Mouse (Mus musculus) heart, embryonic 10.5 days (tissue): ENCODE results near the gene Olfr33. TPM values are rescaled to one million over a fixed set of nuclear protein-coding genes. Genes with fewer than 3 reads are reported as not detected.

ENCODE experiments used
- DNase-seq: peaks from one replicate; pipeline ENCODE4 v3.0.0-alpha.2; 2017; ENCODE audit warnings: low spot score
- H3K27ac ChIP-seq: fragments of 300-500 bp; sonication (generic); 2 replicates; pipeline ENCODE4 v1.5.1; 2016; ENCODE audit warnings: mild to moderate bottlenecking
- H3K27me3 ChIP-seq: fragments of 300-500 bp; sonication (generic); 2 replicates; pipeline ENCODE4 v1.6.1; 2016; ENCODE audit warnings: mild to moderate bottlenecking; ENCODE audit not compliant: poor library complexity, insufficient read depth, severe bottlenecking
- H3K36me3 ChIP-seq: fragments of 300-500 bp; sonication (generic); 2 replicates; pipeline ENCODE4 v1.6.1; 2016; ENCODE audit warnings: mild to moderate bottlenecking, moderate library complexity
- H3K4me1 ChIP-seq: fragments of 300-500 bp; sonication (generic); 2 replicates; pipeline ENCODE4 v1.6.1; 2016; ENCODE audit warnings: mild to moderate bottlenecking
- H3K4me3 ChIP-seq: fragments of 300-500 bp; sonication (generic); 2 replicates; pipeline ENCODE4 v1.5.1; 2016; ENCODE audit warnings: mild to moderate bottlenecking, moderate library complexity
- H3K9me3 ChIP-seq: fragments of 300-500 bp; sonication (generic); 2 replicates; pipeline ENCODE4 v1.6.1; 2016; ENCODE audit warnings: mild to moderate bottlenecking, moderate library complexity
- WGBS: fragments of 180-500 bp; shearing (Covaris S2); methylation state at CpG from one replicate; pipeline ENCODE4 v1.1.7; 2016; 5-methylcytosine and 5-hydroxymethylcytosine counted together
- polyA plus RNA-seq: library from polyadenylated mRNA; unstranded; fragments of >200 nt; fragmentation: Nextera tagmentation; extraction: Ambion mirVana; gene quantifications from 2 replicates; pipeline ENCODE4 v1.2.1, GENCODE M21; 2016

The Olfr33 gene
- polyA plus RNA-seq, 1 experiment from 2014 or later: not detected

- no peaks in the 10 kb centered on the region for H3K9me3 ChIP-seq
- 56% methylated on average over 3 of the region's 3 CpGs for WGBS
- H3K4me3 ChIP-seq: no peak within 1 kb of the TSS
- no peaks in the 10 kb centered on the region for H3K27me3 ChIP-seq
- H3K27ac ChIP-seq: no peak within 1 kb of the TSS
- H3K36me3 ChIP-seq: no peaks in the 10 kb centered on the region
- DNase-seq: no peak
- no peaks in the 10 kb centered on the region for H3K4me1 ChIP-seq
Measured at GRCm38 (mm10) chr7:102664599-102664998, 54.3 kb downstream of the Olfr33 start, which contains the start of gene Olfr556. Gene Olfr556, plus strand, starts transcription at chr7:102664899.

Other genes with a start within 250 kb of the Olfr33 start
- 0.19 and 0.22 TPM in 2 replicates for gene Olfr543, start 237.4 kb downstream of the Olfr33 start, polyA plus RNA-seq
- gene Olfr544, start 230.8 kb downstream of the Olfr33 start, polyA plus RNA-seq: 0.04 TPM in 2 replicates
- gene Olfr545, start 219.5 kb downstream of the Olfr33 start, polyA plus RNA-seq: 0.11 TPM in 1 of 2 replicates, not detected in the other
- not detected in 2 replicates for gene Olfr547, start 184.3 kb downstream of the Olfr33 start, polyA plus RNA-seq
- not detected in 2 replicates for gene Olfr548-ps1, start 178.2 kb downstream of the Olfr33 start, polyA plus RNA-seq
- not detected in 2 replicates for gene Olfr549, start 169.2 kb downstream of the Olfr33 start, polyA plus RNA-seq
- gene Trim21, start 153.6 kb downstream of the Olfr33 start, polyA plus RNA-seq: 0.47 and 0.65 TPM in 2 replicates
- not detected in 2 replicates for gene Olfr550, start 147.6 kb downstream of the Olfr33 start, polyA plus RNA-seq
- not detected in 2 replicates for gene Olfr551, start 127.2 kb downstream of the Olfr33 start, polyA plus RNA-seq
- not detected in 2 replicates for gene Olfr552, start 121.3 kb downstream of the Olfr33 start, polyA plus RNA-seq
- gene Olfr553, start 100.9 kb downstream of the Olfr33 start, polyA plus RNA-seq: not detected in 2 replicates
- not detected in 2 replicates for gene Olfr554, start 80.6 kb downstream of the Olfr33 start, polyA plus RNA-seq
- not detected in 2 replicates for gene Olfr555, start 60.2 kb downstream of the Olfr33 start, polyA plus RNA-seq
- not detected in 2 replicates for gene Olfr556, start 54.2 kb downstream of the Olfr33 start, polyA plus RNA-seq
- 14.6 and 16.2 TPM in 2 replicates for gene Trim68, start 31.7 kb downstream of the Olfr33 start, polyA plus RNA-seq
- gene Olfr557, start 23.2 kb downstream of the Olfr33 start, polyA plus RNA-seq: not detected in 2 replicates
- gene Olfr558, start 16.9 kb downstream of the Olfr33 start, polyA plus RNA-seq: not detected in 2 replicates
- not detected in 2 replicates for gene Olfr559, start 8.4 kb upstream of the Olfr33 start, polyA plus RNA-seq
- not detected in 2 replicates for gene Olfr560, start 40.3 kb upstream of the Olfr33 start, polyA plus RNA-seq
- not detected in 2 replicates for gene Olfr78, start 40.4 kb upstream of the Olfr33 start, polyA plus RNA-seq
- not detected in 2 replicates for gene Olfr561, start 52.2 kb upstream of the Olfr33 start, polyA plus RNA-seq
- gene Olfr564, start 84.4 kb upstream of the Olfr33 start, polyA plus RNA-seq: not detected in 2 replicates
- not detected in 2 replicates for gene Olfr566, start 139.7 kb upstream of the Olfr33 start, polyA plus RNA-seq
- not detected in 2 replicates for gene Olfr568, start 158.1 kb upstream of the Olfr33 start, polyA plus RNA-seq
- not detected in 2 replicates for gene Olfr569, start 171.8 kb upstream of the Olfr33 start, polyA plus RNA-seq
- not detected in 2 replicates for gene Olfr570, start 175.5 kb upstream of the Olfr33 start, polyA plus RNA-seq
- gene Olfr571, start 198.5 kb upstream of the Olfr33 start, polyA plus RNA-seq: not detected in 2 replicates
- not detected in 2 replicates for gene Olfr572, start 205.3 kb upstream of the Olfr33 start, polyA plus RNA-seq
- not detected in 2 replicates for gene Olfr573-ps1, start 223.5 kb upstream of the Olfr33 start, polyA plus RNA-seq
- not detected in 2 replicates for gene Olfr574, start 229.4 kb upstream of the Olfr33 start, polyA plus RNA-seq
- gene Olfr575, start 239.7 kb upstream of the Olfr33 start, polyA plus RNA-seq: not detected in 2 replicates
- not detected in 2 replicates for gene Olfr576, start 243.6 kb upstream of the Olfr33 start, polyA plus RNA-seq